Mouse (Mus musculus): ENCODE data around the gene Serpinf1. TPM values are rescaled to one million over a fixed set of nuclear protein-coding genes. Genes with fewer than 3 reads are reported as not detected.
"Not testable (repeated sequence)": the region's sequence is repeated elsewhere in the genome, so short reads cannot be mapped to it uniquely, and the experiment has no call there.

The Serpinf1 gene
- polyA plus RNA-seq, 1 experiment from 2014 or later, result 174 TPM

DNA sequence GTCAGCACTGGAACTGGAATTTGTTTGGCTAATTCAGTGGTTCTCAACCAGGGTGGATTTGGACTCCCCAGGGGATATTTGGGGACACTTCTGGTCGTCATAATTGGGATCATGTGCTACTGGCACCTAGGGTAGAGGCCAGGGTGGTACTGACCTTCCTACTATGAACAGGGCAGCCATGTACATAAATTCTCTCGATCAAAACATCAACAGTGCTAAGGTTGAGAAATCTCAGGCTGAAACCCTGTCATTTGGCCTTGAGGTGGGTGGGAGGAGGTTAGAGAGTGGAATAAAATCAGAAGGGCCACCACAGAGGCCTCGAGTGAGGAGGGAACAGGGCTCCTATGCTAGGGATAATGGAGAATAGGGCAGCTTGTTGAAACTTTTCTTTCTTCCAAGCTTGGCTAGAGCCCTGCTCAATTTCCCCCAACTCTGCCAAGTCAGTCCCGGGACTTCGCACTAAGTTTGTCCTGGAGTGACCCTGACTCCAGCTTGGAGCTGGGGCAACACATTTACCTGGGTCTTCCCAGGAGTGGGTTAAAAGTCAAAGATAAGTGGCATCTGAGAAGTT lies 36.7 kb upstream of the Serpinf1 start:
- ATAC-seq (ENCODE audit: insufficient number of reproducible peaks, low FRiP score, low TSS enrichment, low read depth) (no peak), DNase-seq (ENCODE audit: low spot score) (no peak)
- Histone ChIP-seq H3K4me2 (ENCODE audit: low read depth, severe bottlenecking) (0 out of 2 replicates have a peak overlapping the region, but pooled peaks have one; percentile 24), H3K4me3 (ENCODE audit: low read depth, low read length) (no peak overlapping the region), H3K27ac (replicated peaks; ENCODE audit: low read depth, low read length) (no peak overlapping the region), H3K4me1 (ENCODE audit: control insufficient read depth, insufficient read depth, low read length) (peaks cover 29% of the 10 kb centered on the region), H3K9ac (ENCODE audit: low read length) (no peak overlapping the region), H3K9me3 (ENCODE audit: control insufficient read depth, low read length) (no peaks in the 10 kb centered on the region), H3K27me3 (ENCODE audit: control insufficient read depth, insufficient read depth, low read length) (no peaks in the 10 kb centered on the region), H3K36me3 (ENCODE audit: control insufficient read depth, insufficient read depth, low read length) (no peaks in the 10 kb centered on the region)
- 79% methylated on average over 5 of the region's 5 CpGs for whole genome bisulfite sequencing

DNA sequence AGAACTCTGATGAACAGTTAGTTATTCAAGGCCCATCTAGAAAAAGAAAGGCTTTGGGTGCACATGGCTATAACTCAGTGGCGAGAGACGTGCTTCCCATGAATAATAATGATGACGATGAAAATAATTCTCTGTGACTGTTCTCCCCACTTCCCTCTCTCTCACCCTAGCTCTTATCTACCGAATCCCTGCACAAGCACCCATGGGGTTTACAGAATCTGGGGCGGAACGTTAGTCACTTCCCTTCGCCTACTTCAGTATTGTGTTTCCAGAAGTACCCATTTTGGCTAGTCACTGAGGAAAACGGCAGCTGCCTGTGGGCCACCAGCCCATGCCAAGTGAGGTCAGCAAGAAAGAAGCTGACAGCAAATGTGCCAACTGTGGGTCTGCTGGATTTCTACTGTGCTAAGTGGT lies 36.1 kb upstream of the Serpinf1 start:
- H3K4me1 ChIP-seq (ENCODE audit: control insufficient read depth, insufficient read depth, low read length), result peaks cover 28% of the 10 kb centered on the region
- H3K4me2 ChIP-seq (ENCODE audit: low read depth, severe bottlenecking), result no peak overlapping the region
- H3K4me3 ChIP-seq (ENCODE audit: low read depth, low read length), result no peak overlapping the region
- H3K27me3 ChIP-seq (ENCODE audit: control insufficient read depth, insufficient read depth, low read length), result no peaks in the 10 kb centered on the region
- no peak overlapping the region for H3K9ac ChIP-seq (ENCODE audit: low read length)
- H3K9me3 ChIP-seq (ENCODE audit: control insufficient read depth, low read length), result no peaks in the 10 kb centered on the region
- DNase-seq (ENCODE audit: low spot score) (no peak), ATAC-seq (ENCODE audit: insufficient number of reproducible peaks, low FRiP score, low TSS enrichment, low read depth) (no peak)
- no peak overlapping the region for H3K27ac ChIP-seq (replicated peaks; ENCODE audit: low read depth, low read length)
- H3K36me3 ChIP-seq (ENCODE audit: control insufficient read depth, insufficient read depth, low read length), result no peaks in the 10 kb centered on the region
- WGBS, result 83% methylated on average over 8 of the region's 8 CpGs

DNA sequence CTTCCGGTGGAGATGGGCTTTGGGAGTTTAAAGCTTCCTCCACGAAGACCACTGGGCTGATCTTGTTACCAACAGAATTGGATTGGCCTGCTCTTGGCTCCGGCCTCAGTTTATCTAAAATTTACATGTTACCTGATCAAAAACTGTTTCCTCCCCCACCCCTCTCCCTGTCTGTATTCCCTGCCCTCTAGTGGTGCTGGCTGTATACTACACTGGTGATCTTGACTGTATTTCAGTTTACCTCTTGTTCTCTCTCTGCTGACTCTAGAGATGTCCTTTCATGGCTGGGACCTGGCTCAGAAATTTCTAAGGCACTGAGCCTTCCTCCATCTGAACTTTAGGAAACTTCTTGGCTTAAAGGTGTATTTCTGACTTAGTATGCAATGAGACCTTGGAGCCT lies 35.7 kb upstream of the Serpinf1 start:
- WGBS, result 12% methylated on average over 3 of the region's 3 CpGs
- H3K4me1 ChIP-seq (ENCODE audit: control insufficient read depth, insufficient read depth, low read length), result peaks cover 23% of the 10 kb centered on the region

DNA sequence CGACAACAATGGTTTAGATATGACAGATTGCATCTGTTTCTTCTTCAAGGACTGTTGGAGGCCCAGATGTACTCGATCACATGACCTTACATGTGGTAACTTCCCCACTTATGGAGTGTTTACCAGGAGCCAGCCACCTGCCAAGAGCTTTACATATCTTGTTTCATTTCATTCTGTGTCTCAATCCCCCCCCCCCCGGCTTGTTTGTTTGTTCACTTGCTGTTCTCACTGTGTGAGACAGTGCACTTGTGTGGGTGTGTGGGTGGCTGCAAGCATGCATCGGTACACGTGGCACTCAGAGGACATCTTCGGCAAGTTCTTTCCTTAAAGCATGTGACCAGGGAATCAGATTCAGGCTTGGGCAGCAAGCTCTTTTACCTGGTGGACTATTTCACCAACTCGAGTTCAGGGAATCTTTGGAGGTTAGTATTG lies 34.0 kb upstream of the Serpinf1 start:
- H3K27ac ChIP-seq (replicated peaks; ENCODE audit: low read depth, low read length), result no peak overlapping the region
- DNase-seq (ENCODE audit: low spot score) (no peak), ATAC-seq (ENCODE audit: insufficient number of reproducible peaks, low FRiP score, low TSS enrichment, low read depth) (no peak)
- no peaks in the 10 kb centered on the region for H3K36me3 ChIP-seq (ENCODE audit: control insufficient read depth, insufficient read depth, low read length)
- no peak overlapping the region for H3K9ac ChIP-seq (ENCODE audit: low read length)
- H3K27me3 ChIP-seq (ENCODE audit: control insufficient read depth, insufficient read depth, low read length), result no peaks in the 10 kb centered on the region
- no peak overlapping the region for H3K4me3 ChIP-seq (ENCODE audit: low read depth, low read length)
- peaks cover 7% of the 10 kb centered on the region for H3K4me1 ChIP-seq (ENCODE audit: control insufficient read depth, insufficient read depth, low read length)
- no peak overlapping the region for H3K4me2 ChIP-seq (ENCODE audit: low read depth, severe bottlenecking)
- no peaks in the 10 kb centered on the region for H3K9me3 ChIP-seq (ENCODE audit: control insufficient read depth, low read length)
- WGBS, result 90% methylated on average over 7 of the region's 7 CpGs

More for the DNA sequence above, 35.7 kb upstream of the Serpinf1 start:
- Histone ChIP-seq H3K36me3 (ENCODE audit: control insufficient read depth, insufficient read depth, low read length) (no peaks in the 10 kb centered on the region), H3K9ac (ENCODE audit: low read length) (no peak overlapping the region), H3K27ac (replicated peaks; ENCODE audit: low read depth, low read length) (no peak overlapping the region), H3K4me3 (ENCODE audit: low read depth, low read length) (no peak overlapping the region), H3K9me3 (ENCODE audit: control insufficient read depth, low read length) (no peaks in the 10 kb centered on the region), H3K27me3 (ENCODE audit: control insufficient read depth, insufficient read depth, low read length) (no peaks in the 10 kb centered on the region), H3K4me2 (ENCODE audit: low read depth, severe bottlenecking) (no peak overlapping the region)
- ATAC-seq (ENCODE audit: insufficient number of reproducible peaks, low FRiP score, low TSS enrichment, low read depth), result no peak
- peak; percentile 53 for DNase-seq (ENCODE audit: low spot score)

DNA sequence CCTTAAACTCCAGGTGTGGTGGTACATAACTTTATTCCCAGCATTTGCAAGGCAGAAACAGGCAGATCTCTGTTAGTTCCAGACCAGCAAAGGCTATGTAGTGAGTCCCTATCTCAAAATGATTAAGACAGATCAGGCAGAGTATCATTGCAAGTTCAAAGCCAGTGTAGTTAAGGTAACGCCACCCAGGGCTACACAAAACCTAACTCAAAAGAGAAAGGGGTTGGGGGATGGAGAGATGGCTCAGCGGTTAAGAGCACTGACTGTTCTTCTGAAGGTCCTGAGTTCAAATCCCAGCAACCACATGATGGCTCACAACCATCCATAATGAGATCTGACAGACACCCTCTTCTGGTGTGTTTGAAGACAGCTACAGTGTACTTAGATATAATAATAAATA lies 33.5 kb upstream of the Serpinf1 start:
- not testable (repeated sequence) for H3K4me1 ChIP-seq (ENCODE audit: control insufficient read depth, insufficient read depth, low read length); H3K9me3 ChIP-seq (ENCODE audit: control insufficient read depth, low read length); H3K27ac ChIP-seq (replicated peaks; ENCODE audit: low read depth, low read length); H3K4me2 ChIP-seq (ENCODE audit: low read depth, severe bottlenecking); H3K9ac ChIP-seq (ENCODE audit: low read length); H3K4me3 ChIP-seq (ENCODE audit: low read depth, low read length); H3K27me3 ChIP-seq (ENCODE audit: control insufficient read depth, insufficient read depth, low read length); H3K36me3 ChIP-seq (ENCODE audit: control insufficient read depth, insufficient read depth, low read length); ATAC-seq (ENCODE audit: insufficient number of reproducible peaks, low FRiP score, low TSS enrichment, low read depth); DNase-seq (ENCODE audit: low spot score)
- 91% methylated on average over 2 of the region's 2 CpGs for WGBS

DNA sequence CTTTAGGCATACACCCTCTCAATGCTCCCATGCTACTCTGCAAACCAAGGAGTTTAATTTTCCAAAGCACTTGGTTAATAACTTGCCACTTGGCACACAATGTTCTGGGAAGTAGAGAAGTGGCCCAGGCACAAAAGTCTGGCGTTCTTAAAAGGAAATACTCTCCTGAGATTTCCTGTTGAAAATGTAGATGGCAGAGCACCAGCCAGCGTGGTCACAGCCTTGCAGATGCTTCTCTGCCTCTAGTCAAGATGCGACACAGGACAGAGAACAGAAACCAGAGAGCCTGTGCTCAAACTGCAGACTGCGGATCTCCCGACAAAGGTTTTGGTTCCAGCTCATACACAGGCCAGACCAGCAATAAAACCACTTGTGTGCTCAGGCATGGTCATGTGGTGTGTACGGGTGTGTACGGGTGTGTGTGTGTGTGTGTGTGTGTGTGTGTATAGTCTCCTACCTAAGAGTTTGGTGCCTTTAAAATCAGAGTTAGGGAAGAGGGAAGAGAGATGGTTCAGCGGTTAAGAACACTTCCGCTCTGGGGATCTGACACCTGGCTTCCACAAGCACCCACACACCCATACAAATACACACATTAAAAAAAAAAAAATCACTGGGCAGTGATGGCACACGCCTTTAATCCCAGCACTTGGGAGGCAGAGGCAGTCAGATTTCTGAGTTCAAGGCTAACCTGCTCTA lies 32.7 kb upstream of the Serpinf1 start:
- Histone ChIP-seq H3K36me3 (ENCODE audit: control insufficient read depth, insufficient read depth, low read length) (no peaks in the 10 kb centered on the region), H3K27me3 (ENCODE audit: control insufficient read depth, insufficient read depth, low read length) (no peaks in the 10 kb centered on the region), H3K9me3 (ENCODE audit: control insufficient read depth, low read length) (no peaks in the 10 kb centered on the region), H3K9ac (ENCODE audit: low read length) (peak overlapping the region; percentile 62), H3K27ac (replicated peaks; ENCODE audit: low read depth, low read length) (no peak overlapping the region), H3K4me2 (ENCODE audit: low read depth, severe bottlenecking) (peak overlapping the region; percentile 100), H3K4me1 (ENCODE audit: control insufficient read depth, insufficient read depth, low read length) (peaks cover 7% of the 10 kb centered on the region), H3K4me3 (ENCODE audit: low read depth, low read length) (peak overlapping the region; percentile 58)
- DNase-seq (ENCODE audit: low spot score) (no peak), ATAC-seq (ENCODE audit: insufficient number of reproducible peaks, low FRiP score, low TSS enrichment, low read depth) (no peak; the same call in 1 of the 2 replicates)
- WGBS, result 77% methylated on average over 10 of the region's 10 CpGs

DNA sequence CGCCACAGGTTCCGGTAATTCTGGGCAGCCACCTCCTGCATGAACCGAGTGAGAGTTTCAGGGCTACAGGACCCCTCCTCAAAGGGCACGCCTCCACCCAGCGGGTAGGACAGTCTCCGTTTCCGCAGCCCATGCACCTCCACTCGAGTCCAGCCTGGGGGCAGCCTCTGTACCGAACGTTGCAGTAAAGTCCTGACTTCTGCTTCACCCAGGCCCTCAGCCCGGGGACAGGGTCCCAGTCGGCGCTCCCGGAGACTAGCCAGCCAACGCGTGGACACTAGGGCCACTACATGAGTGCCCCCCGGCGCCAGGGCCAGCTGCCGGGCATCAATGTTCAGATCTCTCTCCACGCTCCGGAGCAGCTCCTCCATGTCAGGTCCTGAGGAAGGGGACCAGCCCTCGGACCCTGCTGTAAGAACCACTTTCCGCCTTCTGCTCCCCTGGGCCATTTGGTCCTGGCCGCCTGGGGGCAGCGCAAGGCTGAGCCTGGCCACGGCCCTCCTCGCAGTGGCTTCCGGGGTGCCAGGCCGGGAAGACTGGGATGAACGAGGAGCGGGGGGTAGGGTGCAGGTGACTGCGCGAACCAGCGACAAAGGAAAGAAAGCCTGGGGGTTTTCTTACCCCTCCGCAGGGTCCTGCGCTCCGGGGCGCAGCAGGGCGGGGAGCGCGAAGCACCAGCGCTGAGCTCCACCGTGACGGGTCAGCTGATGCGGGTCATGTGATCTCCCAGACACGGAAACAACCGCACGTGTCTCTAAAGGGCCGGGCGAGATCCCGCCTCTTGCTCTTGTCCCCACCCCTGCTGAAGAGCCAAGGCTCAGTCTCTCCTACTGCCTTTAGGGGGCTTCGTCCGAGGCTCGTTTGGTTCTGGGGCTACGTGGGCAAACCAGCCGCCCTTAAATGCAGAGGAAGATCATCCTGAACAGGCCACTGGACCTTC lies 31.8 kb upstream of the Serpinf1 start, which contains the start of gene Wdr81:
Gene Wdr81, minus strand, starts transcription at position 727 of the 940 bp plus-strand sequence.
- Histone ChIP-seq H3K27me3 (ENCODE audit: control insufficient read depth, insufficient read depth, low read length) (no peaks in the 10 kb centered on the region), H3K9me3 (ENCODE audit: control insufficient read depth, low read length) (no peaks in the 10 kb centered on the region), H3K36me3 (ENCODE audit: control insufficient read depth, insufficient read depth, low read length) (no peaks in the 10 kb centered on the region), H3K4me1 (ENCODE audit: control insufficient read depth, insufficient read depth, low read length) (peaks cover 4% of the 10 kb centered on the region; the same call in 1 of the 2 replicates), H3K27ac (replicated peaks; ENCODE audit: low read depth, low read length) (no peak within 1 kb of the TSS), H3K9ac (ENCODE audit: low read length) (peak within 1 kb of the TSS; percentile 62), H3K4me3 (ENCODE audit: low read depth, low read length) (peak within 1 kb of the TSS; percentile 58), H3K4me2 (ENCODE audit: low read depth, severe bottlenecking) (peak within 1 kb of the TSS; percentile 100)
- ATAC-seq (ENCODE audit: insufficient number of reproducible peaks, low FRiP score, low TSS enrichment, low read depth), result peak; percentile 88
- 3% methylated on average over 56 of the region's 56 CpGs for WGBS
- peak; percentile 91 for DNase-seq (ENCODE audit: low spot score)
